Mouse (Mus musculus) B cell, adult 67 days (primary cell): ENCODE data around the gene Acp1. TPM values are rescaled to one million over a fixed set of nuclear protein-coding genes. Genes with fewer than 3 reads are reported as not detected.

Source experiments
- total RNA-seq, 2 experiments: library from RNA; stranded (reverse); gene quantifications; 4 replicates each; pipeline ENCODE4 v1.2.4; 2023

Gene Acp1
- total RNA-seq, result 10 to 100 TPM; 30.2 to 32.4 TPM

DNA sequence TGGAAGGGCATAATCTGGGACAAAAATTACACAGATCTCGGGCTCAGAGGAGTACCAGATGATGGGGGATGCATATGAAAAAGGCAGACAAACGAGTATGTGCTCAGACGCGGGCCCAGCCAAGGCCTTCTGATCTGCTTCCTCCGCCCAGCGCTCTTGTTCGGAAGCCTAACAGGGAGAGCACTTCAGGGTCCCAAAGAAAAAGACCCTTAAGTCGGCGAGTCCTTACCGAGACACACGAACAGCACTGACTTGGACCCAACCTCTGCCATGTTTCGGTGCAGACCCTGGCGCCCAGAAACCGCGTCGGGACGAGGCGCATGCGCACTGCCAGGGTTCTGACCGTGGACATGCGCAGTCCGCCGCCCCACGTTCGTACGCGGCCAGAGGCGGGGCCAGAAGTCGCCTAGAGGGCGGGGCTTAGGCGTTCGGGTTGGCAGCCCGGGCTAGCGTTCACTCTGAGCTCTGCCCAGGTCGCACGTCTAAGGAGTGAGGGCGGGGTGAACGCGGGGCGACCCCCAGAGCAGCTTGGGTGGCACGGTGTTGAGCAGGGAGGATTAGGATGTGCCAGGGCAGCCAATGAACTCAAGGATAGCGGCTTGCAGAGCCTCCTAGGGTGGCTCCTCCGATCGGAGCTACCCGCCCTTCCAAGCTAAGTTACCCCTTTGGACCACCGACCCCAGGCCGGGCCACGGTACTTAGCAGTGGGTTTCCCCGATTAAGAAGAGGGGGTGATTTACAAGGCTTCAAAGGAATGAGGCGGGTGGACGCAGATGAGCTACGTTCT lies at the start of gene Acp1, which contains the start of gene Sh3yl1:
Gene Acp1, minus strand, starts transcription at position 329 of the 787 bp plus-strand sequence.
Gene Sh3yl1, plus strand, starts transcription at position 408 of the 787 bp plus-strand sequence.

DNA sequence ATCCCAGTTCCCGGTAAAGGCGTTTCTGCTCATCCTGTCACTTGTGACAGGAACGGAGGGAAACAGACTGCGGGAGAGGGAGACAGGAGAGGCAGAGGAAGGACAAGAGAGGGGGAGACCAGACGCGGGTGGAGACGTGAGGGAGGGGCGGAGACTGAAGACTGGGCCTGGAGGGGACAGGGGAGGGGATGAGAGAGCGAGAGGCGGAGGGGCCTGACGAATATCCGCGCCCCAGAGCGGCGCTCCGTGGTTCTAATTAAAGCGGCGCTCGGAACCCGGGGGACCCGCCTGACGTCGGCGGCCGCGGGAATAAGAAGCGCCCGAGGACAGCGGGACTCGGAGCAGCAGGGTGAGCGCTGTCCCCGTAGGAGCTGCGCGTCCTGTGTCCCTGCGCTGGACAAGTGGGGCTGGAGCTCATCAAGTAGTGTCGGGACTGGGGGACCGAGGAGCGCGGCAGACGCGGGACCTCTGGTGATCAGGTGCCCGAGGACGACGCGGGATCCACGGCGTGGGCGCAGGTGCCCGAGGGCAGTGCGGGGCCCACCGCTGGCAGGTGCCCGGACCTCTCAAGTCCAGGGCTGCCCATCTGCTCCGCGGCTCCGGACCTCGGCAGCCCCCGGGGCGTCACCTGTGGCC lies 27.3 kb downstream of the Acp1 start, which contains the start of gene Alkal2:
Gene Alkal2, plus strand, starts transcription at position 337 of the 636 bp plus-strand sequence.

Other genes with a start within 250 kb of the Acp1 start
- gene Alkal2, start 27.3 kb downstream of the Acp1 start, total RNA-seq, result not detected
- gene Sh3yl1, start 79 bp upstream of the Acp1 start, total RNA-seq, result 1 to 10 TPM; 3.0 to 3.1 TPM
- not detected for gene Fam110c, start 162.3 kb upstream of the Acp1 start, total RNA-seq